19 mouse cellular contexts compared by ENCODE assay signal in the genomic region with DNA sequence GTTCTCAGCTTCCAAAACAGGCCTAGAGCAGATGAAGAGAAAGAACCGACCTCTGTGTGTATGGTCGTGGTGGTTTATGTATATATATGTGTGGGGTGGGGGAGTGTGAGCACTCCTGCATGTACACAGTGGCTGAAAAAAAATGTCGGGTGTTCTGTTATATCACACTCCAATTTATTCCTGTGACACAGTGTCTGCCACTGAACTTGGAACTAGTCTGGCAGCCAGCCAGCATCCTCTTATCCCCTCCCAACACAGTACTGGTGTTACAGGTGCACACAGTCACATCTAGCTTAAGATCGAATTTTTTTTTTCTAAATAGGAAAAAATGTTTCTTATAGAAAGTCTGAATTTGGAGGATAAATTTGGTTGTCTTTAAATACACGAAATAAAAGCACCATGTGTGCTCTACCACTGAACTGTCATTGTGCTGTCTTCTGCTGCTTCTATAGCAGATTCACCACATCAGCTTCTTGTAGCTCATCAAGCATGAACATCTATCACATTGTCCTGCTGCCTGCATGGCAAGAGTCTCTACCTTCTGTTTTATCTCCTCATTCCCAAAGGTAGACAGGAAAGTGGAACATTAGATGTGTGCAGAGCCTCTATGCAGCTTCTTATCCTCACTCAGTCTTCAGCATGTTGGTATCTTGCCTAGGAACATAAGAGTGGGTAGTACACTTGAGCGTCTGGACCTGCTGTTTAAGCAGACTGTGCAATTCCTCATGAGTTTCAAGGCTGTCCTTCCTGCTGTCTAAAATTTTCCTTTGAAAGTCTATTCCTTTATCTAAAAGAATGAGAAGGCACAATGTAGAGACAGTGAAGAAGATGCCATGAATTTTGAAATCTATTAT.
DNase-seq lines count a peak whose midpoint lies in the region; ATAC-seq and TF ChIP-seq lines count a peak whose summit lies in the region.
"Had no signal": no experiment of that assay in that cellular context is flagged by ENCODE, and none has a peak within 500 bp of the region (broad histone marks: within the 10 kb centered on the region; RNA-seq: fewer than 3 reads in every experiment).

No protein-coding gene starts in this region.

- no peaks in the 10 kb centered on the region for H3K27me3 ChIP-seq in stomach, postnatal 0 days (ENCODE audit: control insufficient read depth, insufficient read depth, low read length)
- H3K27me3 ChIP-seq: neural tube, embryonic 12.5 days had no signal

- no peaks in the 10 kb centered on the region for H3K9me3 ChIP-seq in stomach, postnatal 0 days (ENCODE audit: control insufficient read depth, low read length)
- H3K9me3 ChIP-seq: G1E; limb, embryonic 15.5 days; neural tube, embryonic 12.5 days had no signal

- 60% methylated on average over 6 of the region's 6 CpGs for WGBS in stomach, postnatal 0 days

- no peak overlapping the region for H3K4me2 ChIP-seq in stomach, postnatal 0 days (replicated peaks; ENCODE audit: low read depth)
- H3K4me2 ChIP-seq: limb, embryonic 15.5 days; neural tube, embryonic 12.5 days had no signal

- no peak overlapping the region for H3K9ac ChIP-seq in stomach, postnatal 0 days (ENCODE audit: low read length)
- H3K9ac ChIP-seq: limb, embryonic 15.5 days; liver, postnatal 0 days; neural tube, embryonic 12.5 days had no signal

- H3K4me1 ChIP-seq in stomach, postnatal 0 days (replicated peaks; ENCODE audit: control insufficient read depth, insufficient read depth) = no peaks in the 10 kb centered on the region
- H3K4me1 ChIP-seq: limb, embryonic 15.5 days; neural tube, embryonic 12.5 days had no signal

- no peak overlapping the region for H3K4me3 ChIP-seq in stomach, postnatal 0 days (ENCODE audit: low read depth, low read length)
- H3K4me3 ChIP-seq: erythroblast, embryonic 14.5 days; limb, embryonic 15.5 days; neural tube, embryonic 12.5 days had no signal

- TF ChIP-seq EP300 in stomach, postnatal 0 days (optimal IDR thresholded peaks at IDR 0.05) = no peak

- H3K27ac ChIP-seq in stomach, postnatal 0 days (replicated peaks) = no peak overlapping the region
- H3K27ac ChIP-seq: limb, embryonic 15.5 days; neural tube, embryonic 12.5 days had no signal

- peak; percentile 5 to 34 for DNase-seq in left cerebral cortex, postnatal 14 days (ENCODE audit: low spot score in 2 of 2)
- no peak for DNase-seq in left cerebral cortex, adult 11 months (ENCODE audit: low spot score)
- peak; percentile 22 to 43 for DNase-seq in right cerebral cortex, postnatal 10 days (ENCODE audit: low spot score in 2 of 2)
- no peak for DNase-seq in right cerebral cortex, postnatal 25 days
- peak; percentile 22 for DNase-seq in layer of hippocampus, adult 9-10 months (ENCODE audit: low spot score)
- DNase-seq in stomach, postnatal 0 days (ENCODE audit: low spot score) = peak; percentile 16
- no peak for DNase-seq in liver
- DNase-seq in MN1 (ENCODE audit: low spot score) = no peak
- DNase-seq: adrenal gland, adult 2 months; cerebellum, adult 11 months; gastrocnemius, postnatal 10 days; kidney, adult 8-10 months; liver, postnatal 0 days; thymus, adult 18-20 months had no signal

- intact Hi-C loops in left cerebral cortex, postnatal 14 days (cut with DNase I) = no loop called here

- ATAC-seq in stomach, postnatal 0 days (ENCODE audit: low FRiP score, low TSS enrichment) = no peak
- ATAC-seq: inflammation-experienced regulatory T-cells, adult 6 months; liver, postnatal 0 days had no signal

- H3K36me3 ChIP-seq in stomach, postnatal 0 days (ENCODE audit: control insufficient read depth, insufficient read depth, low read length) = no peaks in the 10 kb centered on the region
- H3K36me3 ChIP-seq: G1E; limb, embryonic 15.5 days; neural tube, embryonic 12.5 days had no signal

- no peak for TF ChIP-seq CTCF in stomach, postnatal 0 days (IDR thresholded peaks at IDR 0.05; ENCODE audit: low read depth)

Comparison
In these comparisons a context has a peak if more than half of its experiments do, and no peak if none do; other contexts are left out.
1. DNase-seq: peak in left cerebral cortex, postnatal 14 days (2 of 2), right cerebral cortex, postnatal 10 days (2 of 2), layer of hippocampus, adult 9-10 months (single experiment) and stomach, postnatal 0 days (single experiment); none in left cerebral cortex, adult 11 months (single experiment), right cerebral cortex, postnatal 25 days (single experiment), liver (single experiment) and MN1 (single experiment).